Mouse (Mus musculus): ENCODE measurements around the gene Pgd.

DNA sequence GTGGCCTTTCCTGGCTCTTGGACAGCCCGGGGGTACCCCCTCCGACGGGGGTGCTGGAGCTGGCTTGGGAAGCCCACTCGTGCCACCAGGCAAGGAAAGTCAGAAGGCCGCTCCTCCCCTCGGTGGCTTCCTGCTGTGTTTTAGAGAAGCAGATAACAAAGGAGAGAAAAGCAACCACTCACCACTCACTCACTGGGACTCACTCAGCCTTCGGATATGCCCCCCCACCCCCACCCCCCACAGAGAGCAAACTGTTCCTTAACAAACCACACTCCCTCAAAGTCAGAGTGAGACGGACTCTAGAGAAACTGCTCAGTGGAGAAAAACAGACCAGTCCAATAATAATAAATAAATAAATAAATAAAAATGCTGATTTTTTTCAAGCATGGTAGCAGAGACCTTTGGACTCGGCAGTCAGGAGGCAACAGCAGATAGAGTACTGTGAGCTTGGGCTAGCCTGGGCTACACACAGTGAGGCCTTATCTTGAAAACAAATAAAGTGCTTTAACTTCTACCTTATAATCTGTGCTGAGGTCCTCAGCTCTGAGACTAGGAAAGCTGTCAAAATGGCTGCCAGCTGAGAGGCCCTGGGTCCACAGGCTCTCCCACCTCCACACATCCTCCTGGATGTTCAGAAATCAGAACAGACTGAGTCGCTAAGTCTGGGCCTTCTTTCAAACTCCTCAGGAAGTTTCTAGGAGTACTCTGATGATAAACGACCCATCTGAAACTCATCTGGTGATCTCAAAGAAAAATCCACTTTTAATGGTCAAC, 41.0 kb downstream of the Pgd start:
- TF ChIP-seq POLR2A (IDR thresholded peaks at IDR 0.05; ENCODE audit: control insufficient read depth, extremely low read depth, insufficient read depth, low read length, poor library complexity): no peak
- TF ChIP-seq CTCF (IDR thresholded peaks at IDR 0.05; ENCODE audit: borderline replicate concordance, control insufficient read depth, extremely low read depth, insufficient read depth, low read length, poor library complexity): no peak

Measured in thymus, adult 2 months (tissue).